Mouse (Mus musculus) CH12.LX (cell line): ENCODE measurements around the gene Atn1. TPM values are rescaled to one million over a fixed set of nuclear protein-coding genes. Genes with fewer than 3 reads are reported as not detected.

ENCODE experiments used
- polyA plus RNA-seq: library from polyadenylated mRNA; unstranded; fragments of >175 nt; gene quantifications from 2 replicates; pipeline ENCODE4 v1.2.1, GENCODE M21; 2012; ENCODE audit warnings: low read depth; ENCODE audit not compliant: insufficient read length
- total RNA-seq, 2 experiments: library from RNA; depleted of rRNA; stranded (reverse); fragments of 300-350 nt in 1 of 2; fragments of >200 nt in 1 of 2; gene quantifications; 2 replicates each; pipeline ENCODE4 v1.2.3; 2012 to 2014

Atn1 gene
- total and polyA plus RNA-seq, 3 experiments, result 1.7 to 35.1 (median 4.6) TPM

Other genes with a start within 250 kb of the Atn1 start
Only the 20 nearest of the 25 such genes appear.
- gene C1s2, start 120.4 kb downstream of the Atn1 start, total RNA-seq (2012; rRNA removed), result 0.08 TPM in 1 of 2 replicates, not detected in the other
- 0.08 and 0.18 TPM in 2 replicates for gene C1s2, start 120.4 kb downstream of the Atn1 start, total RNA-seq (2014; rRNA removed)
- 0.10 and 0.19 TPM in 2 replicates for gene C1s2, start 120.4 kb downstream of the Atn1 start, polyA plus RNA-seq
- 52.9 and 53.4 TPM in 2 replicates for gene Lpcat3, start 93.5 kb downstream of the Atn1 start, total RNA-seq (2012; rRNA removed)
- 68.0 and 77.0 TPM in 2 replicates for gene Lpcat3, start 93.5 kb downstream of the Atn1 start, total RNA-seq (2014; rRNA removed)
- 86.9 and 113 TPM in 2 replicates for gene Lpcat3, start 93.5 kb downstream of the Atn1 start, polyA plus RNA-seq
- 352 and 439 TPM in 2 replicates for gene Emg1, start 44.3 kb downstream of the Atn1 start, total RNA-seq (2012; rRNA removed)
- gene Emg1, start 44.3 kb downstream of the Atn1 start, total RNA-seq (2014; rRNA removed), result 481 and 498 TPM in 2 replicates
- 301 and 408 TPM in 2 replicates for gene Emg1, start 44.3 kb downstream of the Atn1 start, polyA plus RNA-seq
- 440 and 578 TPM in 2 replicates for gene Phb2, start 44.2 kb downstream of the Atn1 start, total RNA-seq (2012; rRNA removed)
- gene Phb2, start 44.2 kb downstream of the Atn1 start, total RNA-seq (2014; rRNA removed), result 380 and 405 TPM in 2 replicates
- gene Phb2, start 44.2 kb downstream of the Atn1 start, polyA plus RNA-seq, result 623 and 694 TPM in 2 replicates
- 247 and 283 TPM in 2 replicates for gene Ptpn6, start 17.8 kb downstream of the Atn1 start, total RNA-seq (2012; rRNA removed)
- gene Ptpn6, start 17.8 kb downstream of the Atn1 start, total RNA-seq (2014; rRNA removed), result 300 and 327 TPM in 2 replicates
- gene Ptpn6, start 17.8 kb downstream of the Atn1 start, polyA plus RNA-seq, result 585 and 814 TPM in 2 replicates
- gene Grcc10, start 15.2 kb downstream of the Atn1 start, total RNA-seq (2012; rRNA removed), result 146 and 197 TPM in 2 replicates
- 59.3 and 64.3 TPM in 2 replicates for gene Grcc10, start 15.2 kb downstream of the Atn1 start, total RNA-seq (2014; rRNA removed)
- gene Grcc10, start 15.2 kb downstream of the Atn1 start, polyA plus RNA-seq, result 88.4 and 93.7 TPM in 2 replicates
- not detected in 2 replicates for gene Gm45234, start 503 bp downstream of the Atn1 start, total RNA-seq (2012; rRNA removed)
- not detected in 2 replicates for gene Gm45234, start 503 bp downstream of the Atn1 start, total RNA-seq (2014; rRNA removed)
- gene Gm45234, start 503 bp downstream of the Atn1 start, polyA plus RNA-seq, result not detected in 2 replicates
- gene Eno2, start 13.1 kb upstream of the Atn1 start, total RNA-seq (2012; rRNA removed), result 15.9 and 24.6 TPM in 2 replicates
- 20.8 and 26.7 TPM in 2 replicates for gene Eno2, start 13.1 kb upstream of the Atn1 start, total RNA-seq (2014; rRNA removed)
- 23.1 and 23.6 TPM in 2 replicates for gene Eno2, start 13.1 kb upstream of the Atn1 start, polyA plus RNA-seq
- gene Lrrc23, start 23.2 kb upstream of the Atn1 start, total RNA-seq (2012; rRNA removed), result not detected in 2 replicates
- not detected in 2 replicates for gene Lrrc23, start 23.2 kb upstream of the Atn1 start, total RNA-seq (2014; rRNA removed)
- gene Lrrc23, start 23.2 kb upstream of the Atn1 start, polyA plus RNA-seq, result 0.20 TPM in 1 of 2 replicates, not detected in the other
- gene Spsb2, start 52.1 kb upstream of the Atn1 start, total RNA-seq (2012; rRNA removed), result 2.1 and 2.4 TPM in 2 replicates
- not detected in 2 replicates for gene Spsb2, start 52.1 kb upstream of the Atn1 start, total RNA-seq (2014; rRNA removed)
- 3.3 and 3.4 TPM in 2 replicates for gene Spsb2, start 52.1 kb upstream of the Atn1 start, polyA plus RNA-seq
- 733 and 1,303 TPM in 2 replicates for gene Tpi1, start 57.8 kb upstream of the Atn1 start, total RNA-seq (2012; rRNA removed)
- gene Tpi1, start 57.8 kb upstream of the Atn1 start, total RNA-seq (2014; rRNA removed), result 1,570 and 1,645 TPM in 2 replicates
- gene Tpi1, start 57.8 kb upstream of the Atn1 start, polyA plus RNA-seq, result 758 and 807 TPM in 2 replicates
- gene Usp5, start 73.0 kb upstream of the Atn1 start, total RNA-seq (2012; rRNA removed), result 107 and 126 TPM in 2 replicates
- gene Usp5, start 73.0 kb upstream of the Atn1 start, total RNA-seq (2014; rRNA removed), result 75.7 and 79.8 TPM in 2 replicates
- 96.5 and 103 TPM in 2 replicates for gene Usp5, start 73.0 kb upstream of the Atn1 start, polyA plus RNA-seq
- 116 and 117 TPM in 2 replicates for gene Cdca3, start 73.0 kb upstream of the Atn1 start, total RNA-seq (2012; rRNA removed)
- 188 and 229 TPM in 2 replicates for gene Cdca3, start 73.0 kb upstream of the Atn1 start, total RNA-seq (2014; rRNA removed)
- gene Cdca3, start 73.0 kb upstream of the Atn1 start, polyA plus RNA-seq, result 171 and 224 TPM in 2 replicates
- gene Gnb3, start 83.8 kb upstream of the Atn1 start, total RNA-seq (2012; rRNA removed), result 0.64 and 0.84 TPM in 2 replicates
- gene Gnb3, start 83.8 kb upstream of the Atn1 start, total RNA-seq (2014; rRNA removed), result 1.6 and 2.2 TPM in 2 replicates
- gene Gnb3, start 83.8 kb upstream of the Atn1 start, polyA plus RNA-seq, result 4.1 and 4.7 TPM in 2 replicates
- 0.13 and 0.34 TPM in 2 replicates for gene P3h3, start 101.2 kb upstream of the Atn1 start, total RNA-seq (2012; rRNA removed)
- 0.19 TPM in 1 of 2 replicates, not detected in the other for gene P3h3, start 101.2 kb upstream of the Atn1 start, total RNA-seq (2014; rRNA removed)
- 0.31 and 0.44 TPM in 2 replicates for gene P3h3, start 101.2 kb upstream of the Atn1 start, polyA plus RNA-seq
- gene Gpr162, start 107.5 kb upstream of the Atn1 start, total RNA-seq (2012; rRNA removed), result 1.6 and 2.0 TPM in 2 replicates
- gene Gpr162, start 107.5 kb upstream of the Atn1 start, total RNA-seq (2014; rRNA removed), result 0.48 and 0.97 TPM in 2 replicates
- 1.7 and 1.9 TPM in 2 replicates for gene Gpr162, start 107.5 kb upstream of the Atn1 start, polyA plus RNA-seq
- gene Cd4, start 131.7 kb upstream of the Atn1 start, total RNA-seq (2012; rRNA removed), result 0.29 and 0.34 TPM in 2 replicates
- gene Cd4, start 131.7 kb upstream of the Atn1 start, total RNA-seq (2014; rRNA removed), result 0.26 and 0.27 TPM in 2 replicates
- 1.1 and 1.6 TPM in 2 replicates for gene Cd4, start 131.7 kb upstream of the Atn1 start, polyA plus RNA-seq
- gene Lag3, start 155.2 kb upstream of the Atn1 start, total RNA-seq (2012; rRNA removed), result 1.2 and 1.9 TPM in 2 replicates
- 0.32 and 0.52 TPM in 2 replicates for gene Lag3, start 155.2 kb upstream of the Atn1 start, total RNA-seq (2014; rRNA removed)
- 1.5 and 2.0 TPM in 2 replicates for gene Lag3, start 155.2 kb upstream of the Atn1 start, polyA plus RNA-seq
- 11.0 and 12.8 TPM in 2 replicates for gene Ptms, start 163.6 kb upstream of the Atn1 start, total RNA-seq (2012; rRNA removed)
- gene Ptms, start 163.6 kb upstream of the Atn1 start, total RNA-seq (2014; rRNA removed), result 7.0 and 8.1 TPM in 2 replicates
- 96.6 and 99.6 TPM in 2 replicates for gene Ptms, start 163.6 kb upstream of the Atn1 start, polyA plus RNA-seq
- gene Mlf2, start 174.9 kb upstream of the Atn1 start, total RNA-seq (2012; rRNA removed), result 116 and 129 TPM in 2 replicates
- gene Mlf2, start 174.9 kb upstream of the Atn1 start, total RNA-seq (2014; rRNA removed), result 109 and 124 TPM in 2 replicates
- 203 and 210 TPM in 2 replicates for gene Mlf2, start 174.9 kb upstream of the Atn1 start, polyA plus RNA-seq